Mouse (Mus musculus): ENCODE measurements around the gene Ppp1r18. TPM values are rescaled to one million over a fixed set of nuclear protein-coding genes. Genes with fewer than 3 reads are reported as not detected.

The Ppp1r18 gene
- polyA plus RNA-seq, 1 experiment from 2014 or later: 27.6 TPM

DNA sequence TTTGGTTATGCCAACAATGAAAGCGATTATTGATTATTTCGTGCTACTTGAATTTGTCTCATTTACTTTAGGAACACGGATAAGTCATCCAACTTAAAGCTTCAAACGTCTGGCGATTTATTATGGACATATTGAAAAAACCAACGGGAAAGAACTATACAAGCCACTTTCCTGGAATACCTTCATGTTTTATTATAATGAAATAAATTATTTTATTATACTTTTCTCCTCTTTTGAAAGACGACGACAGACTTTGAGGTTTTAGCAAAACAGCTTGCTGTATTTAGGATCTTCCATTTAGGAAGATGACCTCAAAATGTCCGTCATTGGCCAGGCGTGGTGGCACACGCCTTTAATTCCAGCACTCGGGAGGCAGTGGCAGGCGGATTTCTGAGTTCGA lies 24.8 kb upstream of the Ppp1r18 start:
- H3K4me1 ChIP-seq (replicated peaks; ENCODE audit: control insufficient read depth, insufficient read depth, low read length): peaks cover 7% of the 10 kb centered on the region
- H3K9ac ChIP-seq (ENCODE audit: low read depth, low read length): 0 out of 2 replicates have a peak overlapping the region, but pooled peaks have one; percentile 5
- no peak for ATAC-seq (ENCODE audit: low FRiP score)
- H3K36me3 ChIP-seq (ENCODE audit: control insufficient read depth, insufficient read depth, low read length): peaks cover 11% of the 10 kb centered on the region
- no peak overlapping the region for H3K27ac ChIP-seq (ENCODE audit: low read depth, low read length)
- H3K4me3 ChIP-seq (ENCODE audit: low read depth, low read length): peak overlapping the region; percentile 63
- peak overlapping the region; percentile 8; the same call in 1 of the 2 replicates for H3K4me2 ChIP-seq (replicated peaks; ENCODE audit: low read depth, low read length)
- H3K27me3 ChIP-seq (ENCODE audit: control insufficient read depth, insufficient read depth, low read length): no peaks in the 10 kb centered on the region
- no peaks in the 10 kb centered on the region for H3K9me3 ChIP-seq (ENCODE audit: control insufficient read depth, low read length)
- DNase-seq (ENCODE audit: low spot score): no peak
- 56% methylated on average over 14 of the region's 14 CpGs for WGBS

- no peaks in the 10 kb centered on the region for H3K27me3 ChIP-seq (ENCODE audit: control insufficient read depth, insufficient read depth, low read length)
- WGBS: under 1% methylated on average over 59 of the region's 59 CpGs
- H3K9ac ChIP-seq (ENCODE audit: low read depth, low read length): peak within 1 kb of the TSS; percentile 64
- H3K4me1 ChIP-seq (replicated peaks; ENCODE audit: control insufficient read depth, insufficient read depth, low read length): 0 out of 2 replicates have a peak, but pooled peaks cover 3% of the 10 kb centered on the region
- peaks cover 11% of the 10 kb centered on the region for H3K36me3 ChIP-seq (ENCODE audit: control insufficient read depth, insufficient read depth, low read length)
- ATAC-seq (ENCODE audit: low FRiP score) (peak; percentile 92), DNase-seq (ENCODE audit: low spot score) (peak; percentile 99)
- H3K4me2 ChIP-seq (replicated peaks; ENCODE audit: low read depth, low read length): peak within 1 kb of the TSS; percentile 51
- no peaks in the 10 kb centered on the region for H3K9me3 ChIP-seq (ENCODE audit: control insufficient read depth, low read length)
- H3K27ac ChIP-seq (ENCODE audit: low read depth, low read length): peak within 1 kb of the TSS; percentile 67; the same call in 1 of the 2 replicates
- peak within 1 kb of the TSS; percentile 63 for H3K4me3 ChIP-seq (ENCODE audit: low read depth, low read length)
Measured at GRCm38 (mm10) chr17:35841076-35841950, 24.1 kb upstream of the Ppp1r18 start, which contains the start of gene Mdc1. Gene Mdc1 (plus strand): TSS chr17:35841515.

DNA sequence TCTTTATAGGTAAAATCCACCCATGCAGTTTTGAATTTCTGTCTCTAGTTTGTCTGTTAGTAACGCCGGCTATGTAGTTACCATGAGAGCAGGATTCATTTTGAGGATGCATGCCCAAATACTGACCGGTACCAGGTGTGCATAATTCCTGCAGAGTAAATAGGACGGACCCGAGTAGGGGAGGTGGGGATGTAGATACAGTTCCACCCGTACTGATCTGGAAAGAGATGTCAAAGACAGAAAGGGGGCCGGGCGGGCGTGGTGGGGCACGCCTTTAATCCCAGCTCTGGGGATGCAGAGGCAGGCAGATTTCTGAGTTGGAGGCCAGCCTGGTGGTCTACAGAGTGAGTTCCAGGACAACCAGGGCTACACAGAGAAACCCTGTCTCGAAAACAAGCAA lies 23.4 kb upstream of the Ppp1r18 start:
- ATAC-seq (ENCODE audit: low FRiP score) (no peak), DNase-seq (ENCODE audit: low spot score) (no peak)
- WGBS: 14% methylated on average over 11 of the region's 11 CpGs
- peak overlapping the region; percentile 67; the same call in 1 of the 2 replicates for H3K27ac ChIP-seq (ENCODE audit: low read depth, low read length)
- peaks cover 8% of the 10 kb centered on the region; the same call in 1 of the 2 replicates for H3K36me3 ChIP-seq (ENCODE audit: control insufficient read depth, insufficient read depth, low read length)
- H3K4me2 ChIP-seq (replicated peaks; ENCODE audit: low read depth, low read length): peak overlapping the region; percentile 51
- H3K4me1 ChIP-seq (replicated peaks; ENCODE audit: control insufficient read depth, insufficient read depth, low read length): 0 out of 2 replicates have a peak, but pooled peaks cover 3% of the 10 kb centered on the region
- no peaks in the 10 kb centered on the region for H3K9me3 ChIP-seq (ENCODE audit: control insufficient read depth, low read length)
- H3K9ac ChIP-seq (ENCODE audit: low read depth, low read length): peak overlapping the region; percentile 64
- H3K27me3 ChIP-seq (ENCODE audit: control insufficient read depth, insufficient read depth, low read length): no peaks in the 10 kb centered on the region
- peak overlapping the region; percentile 63 for H3K4me3 ChIP-seq (ENCODE audit: low read depth, low read length)

GRCm38 (mm10) chr17:35843514-35843913 lies 21.9 kb upstream of the Ppp1r18 start:
- Histone ChIP-seq H3K27ac (ENCODE audit: low read depth, low read length) (no peak overlapping the region), H3K4me1 (replicated peaks; ENCODE audit: control insufficient read depth, insufficient read depth, low read length) (0 out of 2 replicates have a peak, but pooled peaks cover 3% of the 10 kb centered on the region), H3K9me3 (ENCODE audit: control insufficient read depth, low read length) (no peaks in the 10 kb centered on the region), H3K36me3 (ENCODE audit: control insufficient read depth, insufficient read depth, low read length) (peaks cover 17% of the 10 kb centered on the region; the same call in 1 of the 2 replicates), H3K4me2 (replicated peaks; ENCODE audit: low read depth, low read length) (no peak overlapping the region), H3K27me3 (ENCODE audit: control insufficient read depth, insufficient read depth, low read length) (no peaks in the 10 kb centered on the region), H3K9ac (ENCODE audit: low read depth, low read length) (no peak overlapping the region), H3K4me3 (ENCODE audit: low read depth, low read length) (no peak overlapping the region)
- DNase-seq (ENCODE audit: low spot score) (no peak), ATAC-seq (ENCODE audit: low FRiP score) (no peak)
- WGBS: 94% methylated on average over 3 of the region's 3 CpGs

GRCm38 (mm10) chr17:35848112-35848511 lies 17.3 kb upstream of the Ppp1r18 start:
- Histone ChIP-seq H3K4me3 (ENCODE audit: low read depth, low read length) (no peak overlapping the region), H3K9me3 (ENCODE audit: control insufficient read depth, low read length) (no peaks in the 10 kb centered on the region), H3K36me3 (ENCODE audit: control insufficient read depth, insufficient read depth, low read length) (peaks cover 22% of the 10 kb centered on the region; the same call in 1 of the 2 replicates), H3K4me1 (replicated peaks; ENCODE audit: control insufficient read depth, insufficient read depth, low read length) (no peaks in the 10 kb centered on the region), H3K4me2 (replicated peaks; ENCODE audit: low read depth, low read length) (no peak overlapping the region), H3K27me3 (ENCODE audit: control insufficient read depth, insufficient read depth, low read length) (no peaks in the 10 kb centered on the region), H3K9ac (ENCODE audit: low read depth, low read length) (no peak overlapping the region), H3K27ac (ENCODE audit: low read depth, low read length) (no peak overlapping the region)
- DNase-seq (ENCODE audit: low spot score) (no peak), ATAC-seq (ENCODE audit: low FRiP score) (no peak)
- WGBS: 56% methylated on average over 1 of the region's 1 CpGs

- WGBS: 88% methylated on average over 3 of the region's 3 CpGs
- Histone ChIP-seq H3K4me2 (replicated peaks; ENCODE audit: low read depth, low read length) (no peak overlapping the region), H3K27ac (ENCODE audit: low read depth, low read length) (no peak overlapping the region), H3K4me1 (replicated peaks; ENCODE audit: control insufficient read depth, insufficient read depth, low read length) (no peaks in the 10 kb centered on the region), H3K4me3 (ENCODE audit: low read depth, low read length) (no peak overlapping the region), H3K36me3 (ENCODE audit: control insufficient read depth, insufficient read depth, low read length) (peaks cover 14% of the 10 kb centered on the region; the same call in 1 of the 2 replicates), H3K9me3 (ENCODE audit: control insufficient read depth, low read length) (no peaks in the 10 kb centered on the region), H3K27me3 (ENCODE audit: control insufficient read depth, insufficient read depth, low read length) (no peaks in the 10 kb centered on the region), H3K9ac (ENCODE audit: low read depth, low read length) (no peak overlapping the region)
- ATAC-seq (ENCODE audit: low FRiP score) (no peak), DNase-seq (ENCODE audit: low spot score) (no peak)
Measured at GRCm38 (mm10) chr17:35850974-35851373, 14.4 kb upstream of the Ppp1r18 start.

DNA sequence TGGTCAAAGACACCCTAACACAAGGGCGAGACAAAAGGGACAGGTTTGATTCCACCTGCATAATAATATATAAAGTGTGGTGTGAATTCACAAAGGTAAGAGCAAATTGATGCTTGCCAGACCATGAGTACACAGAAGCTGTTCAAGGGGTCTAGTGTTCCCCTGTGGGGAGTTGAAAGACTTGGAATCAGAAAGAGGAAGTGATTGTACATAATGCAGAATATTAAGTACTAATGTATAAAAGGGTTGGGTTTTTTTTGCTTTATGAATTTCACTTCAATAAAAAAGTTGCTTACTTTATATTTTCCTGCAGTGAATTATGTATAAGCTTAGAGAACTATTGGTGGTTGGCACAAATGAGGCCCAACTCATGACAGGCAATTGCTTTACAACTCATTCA lies 6.0 kb upstream of the Ppp1r18 start:
- Histone ChIP-seq H3K4me2 (replicated peaks; ENCODE audit: low read depth, low read length) (no peak overlapping the region), H3K27me3 (ENCODE audit: control insufficient read depth, insufficient read depth, low read length) (no peaks in the 10 kb centered on the region), H3K4me3 (ENCODE audit: low read depth, low read length) (no peak overlapping the region), H3K9me3 (ENCODE audit: control insufficient read depth, low read length) (no peaks in the 10 kb centered on the region), H3K27ac (ENCODE audit: low read depth, low read length) (no peak overlapping the region), H3K9ac (ENCODE audit: low read depth, low read length) (no peak overlapping the region), H3K4me1 (replicated peaks; ENCODE audit: control insufficient read depth, insufficient read depth, low read length) (no peaks in the 10 kb centered on the region), H3K36me3 (ENCODE audit: control insufficient read depth, insufficient read depth, low read length) (0 out of 2 replicates have a peak, but pooled peaks cover 3% of the 10 kb centered on the region)
- DNase-seq (ENCODE audit: low spot score) (no peak), ATAC-seq (ENCODE audit: low FRiP score) (no peak)
- 87% methylated on average over 1 of the region's 1 CpGs for WGBS

GRCm38 (mm10) chr17:35859835-35860234 lies 5.6 kb upstream of the Ppp1r18 start:
- Histone ChIP-seq H3K27me3 (ENCODE audit: control insufficient read depth, insufficient read depth, low read length) (no peaks in the 10 kb centered on the region), H3K27ac (ENCODE audit: low read depth, low read length) (no peak overlapping the region), H3K9me3 (ENCODE audit: control insufficient read depth, low read length) (no peaks in the 10 kb centered on the region), H3K4me3 (ENCODE audit: low read depth, low read length) (no peak overlapping the region), H3K4me2 (replicated peaks; ENCODE audit: low read depth, low read length) (no peak overlapping the region), H3K4me1 (replicated peaks; ENCODE audit: control insufficient read depth, insufficient read depth, low read length) (no peaks in the 10 kb centered on the region), H3K36me3 (ENCODE audit: control insufficient read depth, insufficient read depth, low read length) (0 out of 2 replicates have a peak, but pooled peaks cover 3% of the 10 kb centered on the region), H3K9ac (ENCODE audit: low read depth, low read length) (no peak overlapping the region)
- WGBS: 58% methylated on average over 2 of the region's 2 CpGs
- DNase-seq (ENCODE audit: low spot score) (no peak), ATAC-seq (ENCODE audit: low FRiP score) (no peak)
